Mouse (Mus musculus) midbrain, embryonic 10.5 days (tissue): ENCODE measurements around the gene Tbce. TPM values are rescaled to one million over a fixed set of nuclear protein-coding genes. Genes with fewer than 3 reads are reported as not detected.
"Not testable (repeated sequence)": the region's sequence is repeated elsewhere in the genome, so short reads cannot be mapped to it uniquely, and the experiment has no call there.

ENCODE experiments used
- DNase-seq: peaks from one replicate; pipeline ENCODE4 v3.0.0-alpha.2; 2017; ENCODE audit warnings: low spot score
- H3K27ac ChIP-seq: fragments of 300-500 bp; sonication (generic); replicated peaks from 2 replicates; pipeline ENCODE4 v1.5.1; 2016; ENCODE audit warnings: mild to moderate bottlenecking
- H3K27me3 ChIP-seq: fragments of 300-500 bp; sonication (generic); 2 replicates; pipeline ENCODE4 v1.6.1; 2016; ENCODE audit warnings: low read depth, mild to moderate bottlenecking; ENCODE audit not compliant: poor library complexity, severe bottlenecking
- H3K36me3 ChIP-seq: fragments of 300-500 bp; sonication (generic); 2 replicates; pipeline ENCODE4 v1.6.1; 2016; ENCODE audit warnings: mild to moderate bottlenecking, moderate library complexity
- H3K4me1 ChIP-seq: fragments of 300-500 bp; sonication (generic); 2 replicates; pipeline ENCODE4 v1.6.1; 2016
- H3K4me3 ChIP-seq: fragments of 300-500 bp; sonication (generic); 2 replicates; pipeline ENCODE4 v1.5.1; 2016; ENCODE audit warnings: mild to moderate bottlenecking, moderate library complexity
- H3K9me3 ChIP-seq: fragments of 300-500 bp; sonication (generic); replicated peaks from 2 replicates; pipeline ENCODE4 v1.6.1; 2016; ENCODE audit warnings: mild to moderate bottlenecking
- WGBS: fragments of 180-500 bp; shearing (Covaris S2); methylation state at CpG from one replicate; pipeline ENCODE4 v1.1.7; 2016; 5-methylcytosine and 5-hydroxymethylcytosine counted together
- polyA plus RNA-seq: library from polyadenylated mRNA; unstranded; fragments of >200 nt; fragmentation: Nextera tagmentation; extraction: Ambion mirVana; gene quantifications from 2 replicates; pipeline ENCODE4 v1.2.1, GENCODE M21; 2016

The Tbce gene
- polyA plus RNA-seq, 1 experiment from 2014 or later: 50.9 TPM

DNA sequence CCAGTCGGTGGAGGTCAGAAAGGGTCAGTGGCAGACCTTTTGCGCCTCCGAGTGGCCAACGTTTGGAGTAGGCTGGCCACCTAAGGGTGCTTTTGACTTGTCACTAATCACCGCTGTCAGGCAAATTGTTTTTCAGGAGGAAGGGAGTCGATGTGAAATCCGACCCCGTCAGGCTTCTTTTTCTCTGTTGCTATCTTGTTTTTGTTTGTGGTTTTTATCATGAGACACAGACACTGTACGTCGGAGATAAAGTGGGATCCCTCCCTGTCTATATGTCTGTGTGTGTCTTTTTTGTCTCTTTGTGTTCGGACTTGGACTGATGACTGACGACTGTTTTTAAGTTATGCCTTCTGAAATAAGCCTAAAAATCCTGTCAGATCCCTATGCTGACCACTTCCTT is 18.0 kb downstream of the Tbce start:
- H3K9me3 ChIP-seq, H3K4me1 ChIP-seq, H3K27ac ChIP-seq, H3K4me3 ChIP-seq, DNase-seq, H3K27me3 ChIP-seq: not testable (repeated sequence)
- peaks cover 44% of the 10 kb centered on the region for H3K36me3 ChIP-seq
- 81% methylated on average over 12 of the region's 12 CpGs for WGBS

DNA sequence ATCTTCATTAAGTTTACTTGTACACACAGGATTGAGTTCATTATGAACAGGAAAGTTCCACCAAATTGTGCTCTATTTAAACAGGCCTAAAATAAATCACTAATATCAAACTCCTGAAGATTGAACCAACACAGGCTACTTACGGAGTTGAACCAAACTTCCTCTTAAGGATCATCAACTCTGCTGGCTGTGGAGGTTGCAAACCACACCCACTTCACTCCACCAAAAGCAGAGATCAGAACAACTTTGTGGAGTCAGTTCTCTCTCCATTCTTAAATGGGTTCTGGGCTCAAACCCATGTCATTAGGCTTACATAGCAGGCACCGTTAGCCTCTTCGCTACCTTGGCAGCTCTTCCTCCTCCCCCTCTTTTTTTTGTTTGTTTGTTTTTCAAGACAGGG is 20.6 kb downstream of the Tbce start:
- no peak for DNase-seq
- no peaks in the 10 kb centered on the region for H3K4me1 ChIP-seq
- no peaks in the 10 kb centered on the region for H3K27me3 ChIP-seq
- H3K4me3 ChIP-seq: no peak overlapping the region
- over 99% methylated on average over 3 of the region's 3 CpGs for WGBS
- peaks cover 54% of the 10 kb centered on the region for H3K36me3 ChIP-seq
- H3K9me3 ChIP-seq: no peaks in the 10 kb centered on the region
- no peak overlapping the region for H3K27ac ChIP-seq

DNA sequence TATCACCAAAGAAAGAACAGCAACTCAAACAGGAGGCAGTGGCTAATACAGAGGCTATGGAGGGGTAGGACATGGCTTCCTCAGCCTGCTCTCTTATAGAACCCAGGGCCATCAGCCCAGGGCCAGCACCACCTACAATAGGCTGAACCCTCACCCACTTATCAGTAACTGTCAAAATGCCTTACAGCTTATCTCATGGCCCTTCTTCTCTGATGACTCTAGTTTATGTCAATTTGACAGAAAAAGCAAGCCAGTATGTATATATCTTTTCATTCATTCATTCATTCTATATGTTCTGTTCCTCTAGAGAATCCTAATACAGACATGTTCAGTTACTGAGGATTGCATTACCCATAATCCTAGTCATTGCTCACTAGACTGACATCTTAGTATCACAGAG is 21.2 kb downstream of the Tbce start:
- Histone ChIP-seq H3K36me3 (peaks cover 59% of the 10 kb centered on the region), H3K27ac (no peak overlapping the region), H3K9me3 (no peaks in the 10 kb centered on the region), H3K27me3 (no peaks in the 10 kb centered on the region), H3K4me1 (no peaks in the 10 kb centered on the region), H3K4me3 (no peak overlapping the region)
- no peak for DNase-seq

DNA sequence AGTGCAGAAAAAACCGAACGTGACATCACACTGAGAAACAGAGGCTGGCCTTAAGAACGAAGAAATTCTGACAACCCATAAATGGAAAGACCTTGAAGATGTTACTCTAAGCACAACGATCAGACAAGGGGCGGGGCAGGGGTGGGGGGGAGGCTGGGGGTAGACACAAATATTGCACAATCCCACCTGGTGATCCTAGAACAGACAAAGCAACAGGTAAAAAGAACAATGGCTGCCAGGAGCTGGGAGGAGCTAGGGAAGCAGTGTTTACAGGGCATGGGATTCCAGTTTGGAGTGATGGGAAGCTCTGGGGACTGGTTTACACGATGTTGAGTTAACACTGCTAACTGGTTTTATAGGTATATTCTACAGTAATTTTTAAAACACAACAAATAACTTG is 23.8 kb downstream of the Tbce start:
- 92% methylated on average over 6 of the region's 6 CpGs for WGBS
- Histone ChIP-seq H3K4me1 (no peaks in the 10 kb centered on the region), H3K27me3 (no peaks in the 10 kb centered on the region), H3K27ac (no peak overlapping the region), H3K36me3 (peaks cover 80% of the 10 kb centered on the region), H3K4me3 (no peak overlapping the region), H3K9me3 (no peaks in the 10 kb centered on the region)
- no peak for DNase-seq

DNA sequence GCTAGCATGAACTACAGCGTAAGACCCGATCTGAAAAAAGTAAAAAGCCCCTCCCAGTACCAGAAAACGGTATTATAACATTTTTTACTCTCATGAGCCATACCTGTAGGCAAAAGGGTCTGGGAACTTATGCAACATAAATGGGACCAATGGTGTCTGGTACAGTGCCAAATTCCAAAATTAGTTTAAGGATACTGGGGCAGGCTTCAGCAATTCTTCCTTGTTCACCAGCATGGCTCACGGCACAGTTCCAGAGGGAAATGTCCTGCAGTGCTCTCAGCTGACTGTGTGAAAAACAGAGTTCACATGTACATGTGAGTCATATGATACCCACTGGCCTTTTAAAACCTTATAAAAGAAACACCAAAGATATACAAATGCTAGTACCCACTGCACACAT is 24.9 kb downstream of the Tbce start:
- no peak overlapping the region for H3K27ac ChIP-seq
- no peaks in the 10 kb centered on the region for H3K4me1 ChIP-seq
- no peak overlapping the region for H3K4me3 ChIP-seq
- no peaks in the 10 kb centered on the region for H3K27me3 ChIP-seq
- no peak for DNase-seq
- no peaks in the 10 kb centered on the region for H3K9me3 ChIP-seq
- H3K36me3 ChIP-seq: peaks cover 81% of the 10 kb centered on the region
- 92% methylated on average over 4 of the region's 4 CpGs for WGBS

DNA sequence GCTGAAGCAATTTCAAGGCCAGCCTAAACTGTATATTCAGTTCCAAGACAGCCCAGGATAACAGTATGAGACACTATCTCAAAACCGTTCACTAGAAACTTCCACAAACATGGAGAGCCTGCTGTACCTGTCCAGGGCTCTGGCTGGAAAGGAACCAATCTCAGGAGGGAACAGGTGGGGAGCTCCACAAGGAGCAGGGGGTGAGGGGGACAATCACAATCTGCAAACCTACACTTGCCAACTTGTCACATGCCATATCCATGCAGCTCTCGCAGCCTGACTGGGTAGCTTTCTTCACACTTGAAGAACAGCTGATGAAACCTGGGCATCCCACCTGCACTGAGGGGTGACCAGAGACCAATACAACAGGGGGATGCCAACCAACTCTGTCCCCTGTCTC is 25.4 kb downstream of the Tbce start:
- no peak for DNase-seq
- no peak overlapping the region for H3K27ac ChIP-seq
- no peaks in the 10 kb centered on the region for H3K4me1 ChIP-seq
- H3K27me3 ChIP-seq: no peaks in the 10 kb centered on the region
- no peaks in the 10 kb centered on the region for H3K9me3 ChIP-seq
- 94% methylated on average over 2 of the region's 2 CpGs for WGBS
- no peak overlapping the region for H3K4me3 ChIP-seq
- H3K36me3 ChIP-seq: peaks cover 81% of the 10 kb centered on the region

DNA sequence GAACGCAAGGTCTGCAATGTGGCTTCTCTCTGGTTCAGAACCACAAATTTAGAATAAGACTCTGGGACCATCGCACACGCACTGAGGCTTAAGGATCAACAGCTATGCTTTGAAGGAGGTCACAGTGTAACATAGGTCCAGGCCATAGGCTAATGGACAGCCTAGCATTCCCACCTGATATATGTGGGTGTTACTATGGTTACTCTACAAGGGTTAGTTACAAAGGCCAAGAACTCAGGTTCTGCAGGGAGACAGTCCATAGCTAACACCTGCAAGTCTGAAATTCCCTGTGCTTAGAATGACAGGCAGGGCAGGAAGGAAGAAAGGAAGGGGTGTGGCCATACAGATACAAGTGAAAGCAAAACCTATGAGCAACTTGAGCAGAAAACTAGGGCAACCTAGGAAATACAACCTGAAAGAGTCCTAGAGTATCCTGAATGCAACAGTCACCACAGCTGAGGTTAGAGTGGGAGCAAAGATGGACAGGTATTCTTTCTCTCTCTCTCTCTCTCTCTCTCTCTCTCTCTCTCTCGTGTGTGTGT is 27.9 kb downstream of the Tbce start:
- no peaks in the 10 kb centered on the region for H3K27me3 ChIP-seq
- H3K36me3 ChIP-seq: peaks cover 68% of the 10 kb centered on the region
- H3K4me3 ChIP-seq: no peak overlapping the region
- WGBS: 95% methylated on average over 4 of the region's 4 CpGs
- no peak overlapping the region for H3K27ac ChIP-seq
- H3K4me1 ChIP-seq: no peaks in the 10 kb centered on the region
- H3K9me3 ChIP-seq: no peaks in the 10 kb centered on the region
- no peak for DNase-seq

DNA sequence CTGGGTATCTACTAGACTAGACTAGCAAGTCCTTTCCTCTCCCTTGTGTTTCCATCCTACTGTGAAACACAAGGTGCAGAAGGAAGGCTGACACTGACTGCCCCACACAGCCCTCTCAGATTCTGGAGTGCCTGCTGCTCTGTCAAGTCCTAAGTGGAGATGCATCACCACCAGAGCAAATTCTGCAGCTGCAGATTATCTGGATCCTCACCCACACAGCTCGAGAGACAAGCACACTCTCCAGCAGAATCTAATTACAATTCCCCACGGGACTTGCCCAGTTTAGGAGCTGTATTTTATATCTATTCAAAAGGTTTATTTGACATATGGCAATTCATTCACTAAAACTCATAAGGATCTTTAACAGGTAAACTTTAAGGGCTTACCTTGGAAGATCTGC is 33.4 kb downstream of the Tbce start:
- H3K36me3 ChIP-seq: peaks cover 77% of the 10 kb centered on the region
- WGBS: 86% methylated on average over 2 of the region's 2 CpGs
- H3K4me1 ChIP-seq: no peaks in the 10 kb centered on the region
- H3K27me3 ChIP-seq: no peaks in the 10 kb centered on the region
- H3K27ac ChIP-seq: no peak overlapping the region
- no peak overlapping the region for H3K4me3 ChIP-seq
- DNase-seq: no peak
- no peaks in the 10 kb centered on the region for H3K9me3 ChIP-seq

DNA sequence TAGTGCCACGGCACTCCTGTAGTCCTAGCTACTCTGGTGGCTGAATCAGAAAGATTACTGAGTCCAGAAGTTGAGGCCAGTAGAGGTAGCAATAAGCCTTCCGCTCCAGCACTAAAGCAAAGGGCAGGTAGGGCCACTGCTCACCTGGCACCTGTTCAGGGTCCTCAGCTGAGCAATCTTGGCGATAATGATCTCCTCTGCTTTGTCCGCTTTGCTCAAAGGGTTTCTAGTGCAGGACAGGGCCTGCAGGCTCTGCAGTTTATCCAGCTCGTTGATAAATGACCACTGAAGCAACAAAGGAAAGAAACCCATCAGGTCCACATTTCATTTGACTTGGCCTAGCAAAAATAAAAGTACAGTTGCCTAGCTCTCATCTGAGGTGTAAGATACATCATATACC is 34.4 kb downstream of the Tbce start:
- Histone ChIP-seq H3K27ac (no peak overlapping the region), H3K36me3 (peaks cover 86% of the 10 kb centered on the region), H3K9me3 (no peaks in the 10 kb centered on the region), H3K4me1 (no peaks in the 10 kb centered on the region), H3K27me3 (no peaks in the 10 kb centered on the region), H3K4me3 (no peak overlapping the region)
- no peak for DNase-seq
- 95% methylated on average over 5 of the region's 5 CpGs for WGBS

DNA sequence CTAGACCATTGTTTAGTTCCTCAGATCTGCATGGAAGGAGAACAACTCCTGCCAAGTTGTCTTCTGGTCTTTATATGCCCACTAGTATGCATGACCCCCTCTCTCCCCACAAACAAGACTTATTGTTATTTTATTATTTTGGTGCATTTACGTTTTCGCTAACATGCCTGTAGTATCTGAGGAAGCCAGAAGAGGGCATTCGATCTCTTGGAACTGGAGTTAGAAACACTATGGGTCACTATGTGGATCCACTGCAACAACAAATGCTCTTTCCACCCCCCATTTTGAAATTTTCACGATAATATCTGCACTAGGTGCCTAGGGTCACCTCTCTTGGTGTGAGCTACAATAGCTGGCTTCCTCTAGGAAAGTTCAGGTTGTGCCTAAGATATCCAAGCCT is 35.4 kb downstream of the Tbce start:
- peaks cover 87% of the 10 kb centered on the region for H3K36me3 ChIP-seq
- H3K27me3 ChIP-seq: no peaks in the 10 kb centered on the region
- H3K4me1 ChIP-seq: no peaks in the 10 kb centered on the region
- no peaks in the 10 kb centered on the region for H3K9me3 ChIP-seq
- no peak overlapping the region for H3K4me3 ChIP-seq
- no peak for DNase-seq
- H3K27ac ChIP-seq: no peak overlapping the region
- 92% methylated on average over 4 of the region's 4 CpGs for WGBS

DNA sequence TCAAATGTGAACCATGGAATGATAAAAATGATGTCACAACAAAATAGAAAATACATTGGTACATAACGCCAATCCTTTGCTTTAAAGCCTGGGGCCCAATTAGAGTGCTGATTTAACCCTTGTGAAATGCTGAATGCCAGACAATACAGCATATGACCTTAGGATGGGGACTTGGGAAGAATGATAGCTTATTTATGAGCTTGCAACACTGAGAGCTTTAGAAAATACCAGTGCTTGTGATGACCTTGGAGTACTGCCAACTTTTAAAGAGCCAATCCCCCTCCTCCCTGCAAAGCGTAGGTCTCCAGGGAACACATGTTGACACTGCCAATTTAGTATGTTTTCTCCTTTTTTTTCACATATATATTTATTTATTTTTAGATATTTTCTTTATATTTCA is 36.7 kb downstream of the Tbce start:
- Histone ChIP-seq H3K27me3 (no peaks in the 10 kb centered on the region), H3K9me3 (no peaks in the 10 kb centered on the region), H3K4me1 (no peaks in the 10 kb centered on the region), H3K27ac (no peak overlapping the region), H3K4me3 (no peak overlapping the region), H3K36me3 (peaks cover 93% of the 10 kb centered on the region)
- 95% methylated on average over 2 of the region's 2 CpGs for WGBS
- DNase-seq: no peak

DNA sequence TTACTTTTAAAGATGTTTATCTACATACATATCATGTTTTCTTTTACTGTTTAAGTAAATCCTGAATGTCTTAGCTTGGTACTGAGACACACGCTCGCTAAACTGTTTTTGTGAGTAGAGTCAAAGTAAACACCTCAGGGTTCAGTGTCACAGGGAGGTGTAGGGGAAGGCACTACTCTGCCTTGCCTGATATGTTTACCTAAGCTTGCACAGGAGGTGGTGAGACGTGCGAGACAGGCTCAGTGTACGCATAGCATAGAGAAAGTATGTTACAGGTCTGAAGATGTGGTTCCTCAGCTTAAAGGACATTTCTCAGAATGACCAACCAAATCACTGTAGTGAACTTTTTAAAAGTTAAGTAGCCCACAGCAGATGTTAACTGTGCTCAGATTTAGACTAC is 42.0 kb downstream of the Tbce start:
- no peak for DNase-seq
- Histone ChIP-seq H3K9me3 (no peaks in the 10 kb centered on the region), H3K27ac (no peak overlapping the region), H3K4me3 (no peak overlapping the region), H3K4me1 (no peaks in the 10 kb centered on the region), H3K36me3 (peaks cover 100% of the 10 kb centered on the region), H3K27me3 (no peaks in the 10 kb centered on the region)
- WGBS: 93% methylated on average over 5 of the region's 5 CpGs

DNA sequence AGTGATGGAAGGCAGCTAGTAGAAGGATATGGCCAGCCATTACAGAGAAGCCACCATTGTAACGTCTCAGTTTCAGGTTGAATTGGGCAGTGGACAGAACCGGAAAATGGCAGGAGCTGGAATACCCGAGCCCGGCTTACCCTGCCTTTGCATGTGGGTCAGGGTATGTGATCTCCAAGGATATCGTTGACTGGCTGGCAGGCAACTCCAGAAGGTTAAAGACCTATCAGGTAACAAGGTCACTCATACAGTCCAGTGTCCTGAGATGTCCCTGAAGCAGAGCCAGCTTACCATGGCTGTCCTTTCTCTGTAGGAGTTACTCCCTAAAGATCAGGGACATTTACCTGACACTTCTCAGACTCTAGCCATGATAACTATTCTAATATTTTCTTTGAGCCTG is 44.4 kb downstream of the Tbce start:
- Histone ChIP-seq H3K9me3 (no peaks in the 10 kb centered on the region), H3K27me3 (no peaks in the 10 kb centered on the region), H3K27ac (no peak overlapping the region), H3K36me3 (peaks cover 98% of the 10 kb centered on the region), H3K4me3 (no peak overlapping the region), H3K4me1 (no peaks in the 10 kb centered on the region)
- DNase-seq: no peak
- WGBS: 94% methylated on average over 5 of the region's 5 CpGs

DNA sequence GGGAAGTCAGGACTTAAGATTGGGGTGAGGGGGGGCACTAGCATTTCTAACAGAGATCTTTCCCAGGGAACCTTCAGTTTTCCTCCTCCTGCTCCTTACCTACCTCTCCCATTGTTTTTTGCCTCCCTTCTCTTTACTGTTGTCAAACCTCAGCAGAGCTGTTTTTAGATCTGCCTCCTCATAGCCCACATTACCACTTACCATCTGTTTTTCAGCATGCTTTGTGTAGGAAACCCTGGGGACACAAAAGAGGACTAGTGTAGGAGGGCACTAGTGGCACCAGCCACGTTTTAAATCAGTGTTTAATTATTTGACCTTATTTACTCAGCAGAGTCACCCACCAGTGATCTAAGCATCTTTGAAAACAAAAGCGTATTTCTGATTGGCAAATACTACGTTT is 46.4 kb downstream of the Tbce start:
- no peak for DNase-seq
- Histone ChIP-seq H3K27me3 (no peaks in the 10 kb centered on the region), H3K9me3 (no peaks in the 10 kb centered on the region), H3K36me3 (peaks cover 92% of the 10 kb centered on the region), H3K27ac (no peak overlapping the region), H3K4me1 (no peaks in the 10 kb centered on the region), H3K4me3 (no peak overlapping the region)
- 85% methylated on average over 3 of the region's 3 CpGs for WGBS
